Mouse (Mus musculus): ENCODE measurements around the gene Gm20388. TPM values are rescaled to one million over a fixed set of nuclear protein-coding genes. Genes with fewer than 3 reads are reported as not detected.
"Not testable (repeated sequence)": the region's sequence is repeated elsewhere in the genome, so short reads cannot be mapped to it uniquely, and the experiment has no call there.

The Gm20388 gene
- polyA plus RNA-seq, 1 experiment from 2014 or later, result not detected

DNA sequence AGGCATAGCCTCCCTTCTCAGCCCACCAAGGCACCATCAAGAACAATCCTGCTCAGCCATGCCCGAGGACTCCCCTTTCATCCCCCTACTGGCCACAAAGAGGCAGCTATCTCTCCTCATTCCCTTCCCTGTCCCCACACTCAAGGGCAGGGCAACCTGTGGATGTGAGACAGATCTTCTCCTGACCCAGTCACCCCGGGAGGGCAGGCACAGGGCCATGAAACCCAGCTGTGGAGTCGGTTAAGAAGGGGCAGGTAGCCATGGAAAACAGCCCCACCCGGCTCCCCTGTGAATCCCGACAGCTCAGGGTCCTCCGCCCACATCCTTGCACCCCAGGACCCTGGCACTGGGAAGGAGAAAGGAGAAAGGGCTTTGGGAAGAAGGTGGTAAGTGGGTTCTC is 1526.9 kb downstream of the Gm20388 start:
- no peaks in the 10 kb centered on the region for H3K9me3 ChIP-seq (ENCODE audit: control insufficient read depth, low read length)
- H3K4me2 ChIP-seq (replicated peaks; ENCODE audit: low read depth), result no peak overlapping the region
- TF ChIP-seq EP300 (optimal IDR thresholded peaks at IDR 0.05), result no peak
- TF ChIP-seq CTCF (IDR thresholded peaks at IDR 0.05; ENCODE audit: low read depth), result no peak
- H3K36me3 ChIP-seq (ENCODE audit: control insufficient read depth, insufficient read depth, low read length), result no peaks in the 10 kb centered on the region
- no peaks in the 10 kb centered on the region for H3K27me3 ChIP-seq (ENCODE audit: control insufficient read depth, insufficient read depth, low read length)
- DNase-seq (ENCODE audit: low spot score), result no peak
- H3K4me3 ChIP-seq (ENCODE audit: low read depth, low read length), result no peak overlapping the region
- ATAC-seq (ENCODE audit: low FRiP score, low TSS enrichment), result no peak
- H3K27ac ChIP-seq (replicated peaks), result no peak overlapping the region
- no peaks in the 10 kb centered on the region for H3K4me1 ChIP-seq (replicated peaks; ENCODE audit: control insufficient read depth, insufficient read depth)
- 62% methylated on average over 6 of the region's 6 CpGs for WGBS
- no peak overlapping the region for H3K9ac ChIP-seq (ENCODE audit: low read length)

- Histone ChIP-seq H3K9me3 (ENCODE audit: control insufficient read depth, low read length) (no peaks in the 10 kb centered on the region), H3K27ac (replicated peaks) (no peak overlapping the region), H3K36me3 (ENCODE audit: control insufficient read depth, insufficient read depth, low read length) (no peaks in the 10 kb centered on the region), H3K9ac (ENCODE audit: low read length) (no peak overlapping the region), H3K4me3 (ENCODE audit: low read depth, low read length) (no peak overlapping the region), H3K27me3 (ENCODE audit: control insufficient read depth, insufficient read depth, low read length) (no peaks in the 10 kb centered on the region), H3K4me2 (replicated peaks; ENCODE audit: low read depth) (no peak overlapping the region), H3K4me1 (replicated peaks; ENCODE audit: control insufficient read depth, insufficient read depth) (no peaks in the 10 kb centered on the region)
- TF ChIP-seq EP300 (optimal IDR thresholded peaks at IDR 0.05) (no peak), CTCF (IDR thresholded peaks at IDR 0.05; ENCODE audit: low read depth) (no peak)
- DNase-seq (ENCODE audit: low spot score) (no peak), ATAC-seq (ENCODE audit: low FRiP score, low TSS enrichment) (no peak)
- 46% methylated on average over 6 of the region's 6 CpGs for WGBS
These were observed 1527.5 kb downstream of the Gm20388 start for GRCm38 (mm10) chr8:121438111-121438510.

- WGBS, result 80% methylated on average over 4 of the region's 4 CpGs
- Histone ChIP-seq H3K27ac (replicated peaks) (no peak overlapping the region), H3K9me3 (ENCODE audit: control insufficient read depth, low read length) (no peaks in the 10 kb centered on the region), H3K4me1 (replicated peaks; ENCODE audit: control insufficient read depth, insufficient read depth) (no peaks in the 10 kb centered on the region), H3K9ac (ENCODE audit: low read length) (no peak overlapping the region), H3K27me3 (ENCODE audit: control insufficient read depth, insufficient read depth, low read length) (no peaks in the 10 kb centered on the region), H3K36me3 (ENCODE audit: control insufficient read depth, insufficient read depth, low read length) (no peaks in the 10 kb centered on the region), H3K4me2 (replicated peaks; ENCODE audit: low read depth) (no peak overlapping the region), H3K4me3 (ENCODE audit: low read depth, low read length) (no peak overlapping the region)
- DNase-seq (ENCODE audit: low spot score) (no peak), ATAC-seq (ENCODE audit: low FRiP score, low TSS enrichment) (no peak)
- TF ChIP-seq CTCF (IDR thresholded peaks at IDR 0.05; ENCODE audit: low read depth) (no peak), EP300 (optimal IDR thresholded peaks at IDR 0.05) (no peak)
These were observed 1528.7 kb downstream of the Gm20388 start for GRCm38 (mm10) chr8:121439351-121439750.

DNA sequence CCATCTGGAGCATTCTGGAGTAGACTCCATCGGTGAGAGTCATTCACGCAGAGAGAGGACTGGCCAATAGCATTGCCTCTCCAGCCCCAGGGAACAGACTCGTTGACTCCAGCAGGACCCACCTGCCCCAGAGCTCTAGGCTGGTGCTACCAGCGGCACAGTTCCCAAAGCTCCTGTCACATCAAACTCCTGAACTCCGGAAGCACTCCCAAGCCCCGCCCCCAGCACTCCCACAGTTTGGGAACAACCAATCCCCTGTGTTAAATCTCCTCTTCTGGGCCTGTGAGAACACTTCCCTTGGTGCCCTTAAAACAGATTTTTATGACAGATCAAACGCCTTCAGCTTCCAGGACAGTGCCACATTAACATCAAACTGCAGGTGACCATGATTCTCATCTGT is 1532.7 kb downstream of the Gm20388 start:
- TF ChIP-seq CTCF (IDR thresholded peaks at IDR 0.05; ENCODE audit: low read depth) (no peak), EP300 (optimal IDR thresholded peaks at IDR 0.05) (no peak)

DNA sequence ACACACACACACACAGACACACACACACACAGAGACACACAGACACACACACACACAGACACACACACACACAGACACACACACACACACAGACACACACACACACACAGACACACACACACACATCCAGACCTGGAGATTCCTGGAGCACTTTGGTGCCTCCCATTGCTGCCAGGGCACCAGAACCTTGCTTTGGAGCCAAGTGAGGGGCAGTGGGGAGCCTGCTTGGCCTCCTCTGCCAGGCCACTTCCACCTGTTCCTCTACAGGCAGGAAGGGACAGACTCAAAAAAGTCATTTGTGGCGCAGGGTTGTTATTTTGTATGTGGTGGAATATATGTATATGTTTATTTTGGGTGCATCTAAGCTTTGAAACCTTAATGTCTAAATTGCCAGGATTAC is 1533.9 kb downstream of the Gm20388 start:
- DNase-seq (ENCODE audit: low spot score); H3K9ac ChIP-seq (ENCODE audit: low read length); H3K4me3 ChIP-seq (ENCODE audit: low read depth, low read length); ATAC-seq (ENCODE audit: low FRiP score, low TSS enrichment); H3K9me3 ChIP-seq (ENCODE audit: control insufficient read depth, low read length); H3K27ac ChIP-seq (replicated peaks); H3K36me3 ChIP-seq (ENCODE audit: control insufficient read depth, insufficient read depth, low read length); H3K27me3 ChIP-seq (ENCODE audit: control insufficient read depth, insufficient read depth, low read length); H3K4me1 ChIP-seq (replicated peaks; ENCODE audit: control insufficient read depth, insufficient read depth); H3K4me2 ChIP-seq (replicated peaks; ENCODE audit: low read depth): not testable (repeated sequence)
- 100% methylated on average over 1 of the region's 1 CpGs for WGBS

More for the DNA sequence above, 1532.7 kb downstream of the Gm20388 start:
- no peaks in the 10 kb centered on the region for H3K36me3 ChIP-seq (ENCODE audit: control insufficient read depth, insufficient read depth, low read length)
- no peak overlapping the region for H3K9ac ChIP-seq (ENCODE audit: low read length)
- no peak overlapping the region for H3K27ac ChIP-seq (replicated peaks)
- H3K27me3 ChIP-seq (ENCODE audit: control insufficient read depth, insufficient read depth, low read length), result no peaks in the 10 kb centered on the region
- DNase-seq (ENCODE audit: low spot score) (no peak), ATAC-seq (ENCODE audit: low FRiP score, low TSS enrichment) (no peak)
- H3K9me3 ChIP-seq (ENCODE audit: control insufficient read depth, low read length), result no peaks in the 10 kb centered on the region
- no peak overlapping the region for H3K4me2 ChIP-seq (replicated peaks; ENCODE audit: low read depth)
- WGBS, result 64% methylated on average over 7 of the region's 7 CpGs
- H3K4me3 ChIP-seq (ENCODE audit: low read depth, low read length), result no peak overlapping the region
- H3K4me1 ChIP-seq (replicated peaks; ENCODE audit: control insufficient read depth, insufficient read depth), result no peaks in the 10 kb centered on the region

- DNase-seq (ENCODE audit: low spot score), result no peak
- Histone ChIP-seq H3K4me1 (replicated peaks; ENCODE audit: control insufficient read depth, insufficient read depth) (no peaks in the 10 kb centered on the region), H3K27me3 (ENCODE audit: control insufficient read depth, insufficient read depth, low read length) (no peaks in the 10 kb centered on the region), H3K4me2 (replicated peaks; ENCODE audit: low read depth) (no peak overlapping the region), H3K9ac (ENCODE audit: low read length) (no peak overlapping the region), H3K27ac (replicated peaks) (no peak overlapping the region), H3K36me3 (ENCODE audit: control insufficient read depth, insufficient read depth, low read length) (no peaks in the 10 kb centered on the region), H3K4me3 (ENCODE audit: low read depth, low read length) (no peak overlapping the region), H3K9me3 (ENCODE audit: control insufficient read depth, low read length) (no peaks in the 10 kb centered on the region)
- no peak for ATAC-seq (ENCODE audit: low FRiP score, low TSS enrichment)
- no peak for TF ChIP-seq EP300 (optimal IDR thresholded peaks at IDR 0.05)
- TF ChIP-seq CTCF (IDR thresholded peaks at IDR 0.05; ENCODE audit: low read depth), result no peak
- WGBS, result 80% methylated on average over 10 of the region's 10 CpGs
These were observed 1534.4 kb downstream of the Gm20388 start for GRCm38 (mm10) chr8:121445027-121445471.
